Mouse (Mus musculus): ENCODE measurements around the gene Mob3a. TPM values are rescaled to one million over a fixed set of nuclear protein-coding genes. Genes with fewer than 3 reads are reported as not detected.

Gene Mob3a
- polyA plus RNA-seq (2012; rRNA removed), result 252 and 261 TPM in 2 replicates

DNA sequence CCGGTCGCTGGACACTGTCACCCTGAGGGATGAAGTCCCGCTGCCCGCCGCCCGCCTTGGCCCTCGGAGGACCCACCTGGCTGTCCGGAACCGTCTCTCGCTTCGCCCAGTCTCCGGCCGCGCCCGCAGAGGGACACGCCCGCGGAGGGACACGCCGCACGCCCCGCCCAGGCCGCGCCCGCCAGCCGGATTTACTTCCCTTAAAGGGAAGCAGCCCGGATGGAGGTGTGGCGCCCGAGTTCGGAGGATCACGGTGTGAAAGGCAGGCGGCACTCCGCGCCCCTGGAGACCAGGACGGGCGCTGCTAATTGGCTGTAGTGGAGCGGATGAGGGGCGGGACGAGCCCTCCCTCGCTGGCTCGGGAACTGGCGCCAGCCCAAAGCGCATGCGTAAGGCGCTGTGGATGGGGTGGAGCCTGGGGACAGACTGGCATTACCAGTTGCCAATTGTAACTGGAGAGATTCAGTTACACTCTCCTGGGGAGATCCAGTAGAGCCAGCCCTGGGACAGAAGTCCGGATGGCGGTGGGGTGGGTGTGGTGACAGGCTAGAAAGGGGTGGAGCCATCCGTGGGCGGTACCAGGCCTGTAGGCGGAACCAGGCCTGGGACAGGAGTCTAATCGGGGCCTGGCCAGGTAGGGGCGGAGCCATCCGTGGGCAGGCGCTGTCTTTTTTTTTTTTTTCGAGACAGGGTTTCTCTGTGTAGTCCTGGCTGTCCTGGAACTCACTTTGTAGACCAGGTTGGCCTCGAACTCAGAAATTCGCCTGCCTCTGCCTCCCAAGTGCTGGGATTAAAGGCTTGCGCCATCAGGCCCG, at the start of gene Mob3a, which contains the start of gene Izumo4:
Mob3a (minus strand) TSS at position 257 of the 815 bp plus-strand sequence.
Izumo4 (plus strand) TSS at position 464 of the 815 bp plus-strand sequence.
- peak; percentile 98 for DNase-seq
- Histone ChIP-seq H3K4me3 (ENCODE audit: control insufficient read depth, insufficient read depth, low read length) (peak within 1 kb of the TSS; percentile 71), H3K27ac (ENCODE audit: control insufficient read depth, insufficient read depth, low read length) (peak within 1 kb of the TSS; percentile 94), H3K36me3 (ENCODE audit: control insufficient read depth, insufficient read depth, low read length) (0 out of 2 replicates have a peak, but pooled peaks cover under 1% of the 10 kb centered on the region), H3K27me3 (ENCODE audit: control insufficient read depth, insufficient read depth, low read length) (no peaks in the 10 kb centered on the region), H3K4me1 (replicated peaks; ENCODE audit: control insufficient read depth, insufficient read depth, low read length) (peaks cover 39% of the 10 kb centered on the region)
- under 1% methylated on average over 59 of the region's 59 CpGs for WGBS
- TF ChIP-seq CTCF (IDR thresholded peaks at IDR 0.05; ENCODE audit: borderline replicate concordance, control insufficient read depth, extremely low read depth, insufficient read depth, low read length, poor library complexity) (peak; percentile 63; the same call in 1 of the 2 replicates), POLR2A (IDR thresholded peaks at IDR 0.05; ENCODE audit: control insufficient read depth, extremely low read depth, insufficient read depth, low read length, poor library complexity) (peak; percentile 16; the same call in 1 of the 2 replicates)

- peak; percentile 28 for DNase-seq
- H3K27ac ChIP-seq (ENCODE audit: control insufficient read depth, insufficient read depth, low read length), result no peak overlapping the region
- H3K36me3 ChIP-seq (ENCODE audit: control insufficient read depth, insufficient read depth, low read length), result no peaks in the 10 kb centered on the region
- no peak for TF ChIP-seq POLR2A (IDR thresholded peaks at IDR 0.05; ENCODE audit: control insufficient read depth, extremely low read depth, insufficient read depth, low read length, poor library complexity)
- TF ChIP-seq CTCF (IDR thresholded peaks at IDR 0.05; ENCODE audit: borderline replicate concordance, control insufficient read depth, extremely low read depth, insufficient read depth, low read length, poor library complexity), result no peak
- peaks cover 21% of the 10 kb centered on the region for H3K4me1 ChIP-seq (replicated peaks; ENCODE audit: control insufficient read depth, insufficient read depth, low read length)
- H3K4me3 ChIP-seq (ENCODE audit: control insufficient read depth, insufficient read depth, low read length), result no peak overlapping the region
- WGBS, result 1% methylated on average over 16 of the region's 16 CpGs
- H3K27me3 ChIP-seq (ENCODE audit: control insufficient read depth, insufficient read depth, low read length), result no peaks in the 10 kb centered on the region
Observed at GRCm38 (mm10) chr10:80751188-80751832, 49.5 kb upstream of the Mob3a start.

DNA sequence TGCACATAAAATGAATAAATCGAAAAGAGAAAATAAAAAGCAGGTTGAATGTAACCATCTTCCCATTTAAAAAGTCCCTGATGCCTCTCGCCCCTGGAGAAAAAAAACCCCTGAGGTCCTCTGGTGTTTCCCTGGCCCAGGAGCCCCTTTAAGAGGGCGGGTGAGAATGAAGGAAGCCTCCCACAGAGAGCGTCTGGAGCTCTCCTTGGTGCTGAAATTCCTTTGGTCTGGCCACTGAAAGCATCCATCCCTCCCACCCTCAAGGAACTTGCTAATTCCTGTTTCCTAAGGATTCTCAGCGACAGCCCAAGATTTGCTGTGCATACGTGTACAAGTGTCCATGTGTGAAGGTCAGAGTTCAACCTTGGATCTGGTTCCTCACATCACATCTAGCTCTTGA, 46.8 kb upstream of the Mob3a start:
- peak; percentile 50 for DNase-seq
- H3K36me3 ChIP-seq (ENCODE audit: control insufficient read depth, insufficient read depth, low read length), result no peaks in the 10 kb centered on the region
- WGBS, result 18% methylated on average over 6 of the region's 6 CpGs
- no peak overlapping the region for H3K4me3 ChIP-seq (ENCODE audit: control insufficient read depth, insufficient read depth, low read length)
- TF ChIP-seq CTCF (IDR thresholded peaks at IDR 0.05; ENCODE audit: borderline replicate concordance, control insufficient read depth, extremely low read depth, insufficient read depth, low read length, poor library complexity) (no peak), POLR2A (IDR thresholded peaks at IDR 0.05; ENCODE audit: control insufficient read depth, extremely low read depth, insufficient read depth, low read length, poor library complexity) (no peak)
- no peaks in the 10 kb centered on the region for H3K27me3 ChIP-seq (ENCODE audit: control insufficient read depth, insufficient read depth, low read length)
- peaks cover 15% of the 10 kb centered on the region for H3K4me1 ChIP-seq (replicated peaks; ENCODE audit: control insufficient read depth, insufficient read depth, low read length)
- no peak overlapping the region for H3K27ac ChIP-seq (ENCODE audit: control insufficient read depth, insufficient read depth, low read length)

GRCm38 (mm10) chr10:80747410-80747809, 45.6 kb upstream of the Mob3a start:
- TF ChIP-seq CTCF (IDR thresholded peaks at IDR 0.05; ENCODE audit: borderline replicate concordance, control insufficient read depth, extremely low read depth, insufficient read depth, low read length, poor library complexity) (peak; percentile 80; the same call in 1 of the 2 replicates), POLR2A (IDR thresholded peaks at IDR 0.05; ENCODE audit: control insufficient read depth, extremely low read depth, insufficient read depth, low read length, poor library complexity) (no peak)
- peak; percentile 71 for DNase-seq
- Histone ChIP-seq H3K4me1 (replicated peaks; ENCODE audit: control insufficient read depth, insufficient read depth, low read length) (peaks cover 17% of the 10 kb centered on the region), H3K36me3 (ENCODE audit: control insufficient read depth, insufficient read depth, low read length) (no peaks in the 10 kb centered on the region), H3K27ac (ENCODE audit: control insufficient read depth, insufficient read depth, low read length) (no peak overlapping the region), H3K4me3 (ENCODE audit: control insufficient read depth, insufficient read depth, low read length) (no peak overlapping the region), H3K27me3 (ENCODE audit: control insufficient read depth, insufficient read depth, low read length) (no peaks in the 10 kb centered on the region)
- 10% methylated on average over 3 of the region's 3 CpGs for WGBS

DNA sequence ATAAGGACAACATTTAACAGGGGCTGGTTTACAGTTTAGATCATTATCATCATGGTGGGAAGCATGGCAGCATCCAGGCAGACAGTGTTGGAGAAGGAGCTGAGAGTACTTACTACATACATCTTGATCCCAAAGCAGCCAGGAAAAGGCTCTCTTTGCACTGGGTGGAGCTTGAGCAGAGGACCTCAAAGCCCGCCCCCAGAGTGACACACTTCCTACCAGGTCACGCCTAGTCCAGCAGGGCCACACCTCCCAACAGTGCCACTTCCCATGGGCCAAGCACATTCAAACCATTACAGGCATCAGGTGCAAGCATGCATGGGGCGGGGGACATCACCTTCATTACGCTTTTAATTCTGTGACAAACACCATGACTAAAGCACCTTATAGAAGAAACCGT, 42.5 kb upstream of the Mob3a start:
- H3K27me3 ChIP-seq (ENCODE audit: control insufficient read depth, insufficient read depth, low read length), result no peaks in the 10 kb centered on the region
- peak; percentile 25 for DNase-seq
- no peak for TF ChIP-seq CTCF (IDR thresholded peaks at IDR 0.05; ENCODE audit: borderline replicate concordance, control insufficient read depth, extremely low read depth, insufficient read depth, low read length, poor library complexity)
- no peak for TF ChIP-seq POLR2A (IDR thresholded peaks at IDR 0.05; ENCODE audit: control insufficient read depth, extremely low read depth, insufficient read depth, low read length, poor library complexity)
- no peaks in the 10 kb centered on the region for H3K36me3 ChIP-seq (ENCODE audit: control insufficient read depth, insufficient read depth, low read length)
- no peak overlapping the region for H3K27ac ChIP-seq (ENCODE audit: control insufficient read depth, insufficient read depth, low read length)
- 49% methylated on average over 5 of the region's 5 CpGs for WGBS
- H3K4me3 ChIP-seq (ENCODE audit: control insufficient read depth, insufficient read depth, low read length), result no peak overlapping the region
- H3K4me1 ChIP-seq (replicated peaks; ENCODE audit: control insufficient read depth, insufficient read depth, low read length), result peaks cover 23% of the 10 kb centered on the region

- peak; percentile 96 for DNase-seq
- 2% methylated on average over 25 of the region's 25 CpGs for WGBS
- Histone ChIP-seq H3K36me3 (ENCODE audit: control insufficient read depth, insufficient read depth, low read length) (no peaks in the 10 kb centered on the region), H3K4me3 (ENCODE audit: control insufficient read depth, insufficient read depth, low read length) (peak within 1 kb of the TSS; percentile 85), H3K27ac (ENCODE audit: control insufficient read depth, insufficient read depth, low read length) (peak within 1 kb of the TSS; percentile 37; the same call in 1 of the 2 replicates), H3K27me3 (ENCODE audit: control insufficient read depth, insufficient read depth, low read length) (no peaks in the 10 kb centered on the region), H3K4me1 (replicated peaks; ENCODE audit: control insufficient read depth, insufficient read depth, low read length) (peaks cover 23% of the 10 kb centered on the region)
- TF ChIP-seq CTCF (IDR thresholded peaks at IDR 0.05; ENCODE audit: borderline replicate concordance, control insufficient read depth, extremely low read depth, insufficient read depth, low read length, poor library complexity) (no peak), POLR2A (IDR thresholded peaks at IDR 0.05; ENCODE audit: control insufficient read depth, extremely low read depth, insufficient read depth, low read length, poor library complexity) (peak; percentile 51)
Observed at GRCm38 (mm10) chr10:80742180-80742978, 40.6 kb upstream of the Mob3a start, which contains the start of gene Ap3d1. Gene Ap3d1, minus strand, starts transcription at chr10:80742264.
